Mouse (Mus musculus): ENCODE data around the gene Mark4.

Mark4 gene

DNA sequence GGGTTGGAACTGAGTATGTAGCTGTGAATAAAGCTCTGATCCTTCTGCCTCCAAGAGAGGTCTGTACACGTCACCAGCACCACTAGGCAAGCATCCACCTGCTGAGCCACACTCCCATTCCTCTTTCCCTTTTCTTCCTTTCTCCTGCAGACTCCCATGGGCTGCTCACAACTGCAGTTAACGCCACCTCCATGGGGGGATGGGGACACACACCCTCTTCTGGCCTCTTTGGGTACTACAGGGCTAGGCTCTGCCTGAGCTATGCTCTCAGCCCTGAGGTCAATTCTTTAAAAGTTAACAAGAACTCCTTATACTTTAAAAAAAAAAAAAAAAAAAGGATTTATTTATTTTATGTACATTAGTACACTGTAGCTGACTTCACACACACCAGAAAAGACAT, 26.1 kb downstream of the Mark4 start:
- DNase-seq = no peak

GRCm38 (mm10) chr7:19430402-19430801, 28.2 kb downstream of the Mark4 start:
- DNase-seq = no peak

GRCm38 (mm10) chr7:19429726-19430125, 28.9 kb downstream of the Mark4 start:
- DNase-seq = no peak

DNA sequence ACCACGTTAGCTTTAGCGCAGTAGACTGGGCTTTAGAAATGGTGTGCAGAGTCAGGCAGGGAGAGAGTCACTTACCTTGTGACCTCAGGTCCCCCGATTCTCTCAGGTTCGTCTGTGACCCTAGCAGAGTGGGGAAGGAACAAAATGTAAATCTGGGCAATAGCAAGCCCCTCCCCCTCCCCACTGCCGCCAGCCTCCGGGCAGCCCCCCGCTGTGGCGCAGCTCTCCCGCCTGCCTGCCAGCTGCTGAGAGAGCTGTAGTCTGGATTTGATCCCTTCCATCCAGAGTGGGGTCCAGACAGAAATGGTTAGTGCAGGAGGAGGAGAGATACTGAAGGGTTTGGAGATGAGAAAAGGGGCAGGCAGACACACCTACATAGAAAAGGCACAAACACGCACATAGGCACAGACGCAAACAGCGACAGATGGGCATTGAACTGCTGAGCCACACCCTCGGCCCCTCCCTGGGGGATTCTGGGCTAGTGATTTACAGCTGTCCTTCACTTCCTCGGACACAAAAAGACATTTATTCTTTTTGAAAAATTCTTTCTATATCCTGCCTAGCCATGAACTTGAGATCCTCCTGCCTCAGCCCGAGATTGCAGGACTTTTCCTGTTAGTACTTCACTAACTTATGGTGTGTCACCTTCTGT, 30.5 kb downstream of the Mark4 start:
- no peak for DNase-seq

- DNase-seq = no peak
Measured at GRCm38 (mm10) chr7:19426888-19427287, 31.7 kb downstream of the Mark4 start.

DNA sequence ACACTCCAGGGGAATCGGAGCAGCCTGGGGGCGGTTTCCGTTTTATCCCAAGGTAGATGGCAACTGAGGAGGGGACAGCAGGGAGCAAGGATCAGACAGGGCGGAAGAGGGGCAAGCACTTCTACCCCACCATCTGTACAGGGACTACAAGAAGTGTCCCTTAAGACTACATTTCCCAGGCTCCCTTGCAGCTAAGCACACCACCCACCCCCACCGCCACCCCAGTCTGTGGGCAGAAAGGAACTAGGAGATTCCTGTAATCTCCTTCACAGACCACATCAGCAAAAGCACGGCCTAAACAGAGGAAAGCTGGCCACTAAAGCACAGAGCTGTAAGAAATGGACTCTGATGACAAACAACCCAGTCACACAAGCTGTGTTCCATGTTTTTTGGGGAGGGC, 32.3 kb downstream of the Mark4 start:
- DNase-seq = no peak

DNA sequence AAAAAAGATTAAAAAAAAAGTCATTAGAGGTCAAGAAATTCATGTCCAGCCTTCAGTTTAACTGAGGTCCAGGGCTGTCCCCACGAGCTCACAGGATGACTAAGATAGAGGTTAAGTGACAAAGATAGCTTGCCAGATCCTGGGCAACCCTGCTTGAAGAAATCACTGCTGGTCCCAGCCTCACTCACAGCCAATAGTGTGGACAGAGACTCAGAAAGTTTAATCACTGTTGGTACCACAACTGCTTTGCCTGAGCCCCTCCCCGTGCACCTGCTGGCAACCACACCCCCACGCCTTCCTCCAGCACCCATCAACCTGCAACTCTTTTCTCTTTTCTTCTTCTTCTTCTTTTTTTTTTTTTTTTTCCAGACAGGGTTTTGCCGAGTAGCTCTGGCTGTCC, 34.6 kb downstream of the Mark4 start:
- DNase-seq = no peak

DNA sequence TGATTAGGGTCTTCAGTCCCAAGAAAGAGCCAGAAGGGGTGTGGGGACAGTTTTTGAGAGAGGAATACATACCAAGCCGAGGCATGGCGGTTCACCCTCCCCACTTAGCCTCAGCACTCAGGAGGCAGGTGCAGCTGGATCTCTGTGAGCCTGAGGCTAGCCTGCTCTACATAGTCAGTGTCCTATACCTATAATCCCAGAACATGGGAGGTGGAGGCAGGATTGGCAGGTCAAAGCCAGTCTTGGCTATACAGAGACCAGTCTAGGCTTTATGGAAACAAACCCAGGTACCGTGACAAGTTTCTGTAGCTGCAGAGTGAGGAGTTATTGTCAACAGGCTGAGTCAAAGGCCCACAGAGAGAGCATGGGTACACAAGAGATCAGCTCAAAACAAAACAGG, 35.5 kb downstream of the Mark4 start:
- no peak for DNase-seq

DNA sequence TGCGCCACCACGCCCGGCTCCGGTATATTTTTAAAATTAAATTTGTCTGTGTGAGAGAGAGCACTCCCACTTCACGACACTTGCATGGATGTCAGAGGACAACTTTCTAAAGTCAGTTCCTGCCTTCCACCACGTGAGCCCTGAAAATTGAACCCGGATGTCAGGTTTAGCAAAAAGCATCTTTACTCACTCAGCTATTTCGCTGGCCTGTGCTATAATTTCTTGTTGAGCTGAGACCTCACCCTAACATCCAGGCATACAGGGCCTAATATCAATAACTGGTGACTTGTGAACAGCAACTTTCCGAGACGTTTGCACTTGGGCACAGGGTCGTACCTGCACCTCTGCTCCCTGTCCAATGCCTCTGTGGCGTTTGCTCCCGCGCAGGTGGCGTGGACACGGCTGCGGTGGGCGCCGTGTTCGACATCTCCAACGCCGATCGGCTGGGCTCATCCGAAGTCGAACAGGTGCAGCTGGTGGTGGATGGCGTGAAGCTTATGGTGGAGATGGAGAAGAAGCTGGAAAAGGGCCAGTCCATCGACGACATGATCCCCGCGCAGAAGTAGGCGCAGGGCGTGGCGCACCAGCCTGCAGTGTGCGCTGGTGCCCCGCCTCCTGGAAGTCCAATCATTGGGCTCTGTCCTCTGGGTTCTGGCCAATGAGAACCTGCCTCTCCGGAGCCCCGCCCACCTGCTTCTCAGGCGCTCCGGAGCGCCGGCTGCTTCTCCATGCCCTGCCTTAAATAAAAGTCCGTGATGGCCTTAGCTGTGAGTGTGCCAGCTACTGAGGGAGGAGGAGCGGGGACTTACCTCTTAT, 37.6 kb downstream of the Mark4 start:
- peak; percentile 82 to 89 for DNase-seq

DNA sequence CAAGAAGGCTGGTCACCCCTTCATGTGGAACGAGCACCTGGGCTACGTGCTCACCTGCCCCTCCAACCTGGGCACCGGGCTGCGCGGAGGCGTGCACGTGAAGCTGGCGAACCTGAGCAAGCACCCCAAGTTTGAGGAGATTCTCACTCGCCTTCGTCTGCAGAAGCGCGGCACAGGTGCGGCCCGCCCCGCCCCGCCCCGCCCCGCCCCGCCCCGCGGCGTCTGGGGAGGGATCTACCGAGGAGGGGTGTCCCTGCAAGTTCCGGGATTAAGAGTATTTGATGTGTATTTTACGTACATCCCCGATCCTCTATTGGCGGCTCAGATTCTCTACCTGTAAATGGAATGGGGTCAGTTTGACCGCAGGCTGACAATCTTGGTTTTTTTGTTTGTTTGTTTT, 38.5 kb downstream of the Mark4 start:
- no peak for DNase-seq

- DNase-seq = no peak
Measured at GRCm38 (mm10) chr7:19416590-19416989, 42.0 kb downstream of the Mark4 start.

GRCm38 (mm10) chr7:19413525-19413924, 45.1 kb downstream of the Mark4 start:
- no peak for DNase-seq

DNA sequence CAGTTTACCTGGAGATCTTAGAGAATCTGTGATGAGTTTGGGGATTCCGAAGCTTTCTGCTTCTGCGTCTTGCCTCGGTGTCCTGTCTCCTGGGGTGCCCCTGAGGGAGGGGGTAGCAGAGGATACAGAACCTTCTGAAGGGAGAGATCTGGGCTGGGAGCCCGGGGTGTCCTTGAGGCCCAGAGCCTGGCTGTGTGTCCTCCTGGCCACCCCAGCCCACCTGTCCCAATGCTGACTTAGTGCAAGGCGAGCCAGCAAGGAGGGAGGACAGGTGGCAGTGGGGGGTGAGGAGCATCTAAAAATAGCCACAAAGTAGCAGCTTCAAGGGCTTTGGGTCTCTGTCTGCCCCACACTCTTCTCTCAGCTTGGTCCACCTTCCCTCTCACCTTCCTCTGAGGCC, 46.8 kb downstream of the Mark4 start:
- DNase-seq = no peak

DNA sequence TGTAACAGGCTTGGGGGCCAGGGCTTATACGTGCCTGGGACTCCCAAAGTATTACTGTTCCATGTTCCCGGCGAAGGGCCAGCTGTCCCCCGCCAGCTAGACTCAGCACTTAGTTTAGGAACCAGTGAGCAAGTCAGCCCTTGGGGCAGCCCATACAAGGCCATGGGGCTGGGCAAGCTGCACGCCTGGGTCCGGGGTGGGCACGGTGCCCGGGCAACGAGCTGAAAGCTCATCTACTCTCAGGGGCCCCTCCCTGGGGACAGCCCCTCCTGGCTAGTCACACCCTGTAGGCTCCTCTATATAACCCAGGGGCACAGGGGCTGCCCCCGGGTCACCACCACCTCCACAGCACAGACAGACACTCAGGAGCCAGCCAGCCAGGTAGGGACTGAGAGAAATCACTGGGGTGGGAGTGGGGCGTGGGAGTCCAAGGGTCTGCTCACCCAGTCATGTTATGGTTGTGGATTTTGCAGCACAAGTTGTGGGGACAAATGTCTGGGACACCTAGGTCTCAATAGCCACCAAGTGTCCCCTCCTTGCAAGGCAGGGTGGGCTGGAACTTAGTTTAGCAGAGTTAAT, 47.8 kb downstream of the Mark4 start:
- no peak for DNase-seq

- DNase-seq = no peak
Measured at GRCm38 (mm10) chr7:19409753-19410152, 48.9 kb downstream of the Mark4 start.

DNA sequence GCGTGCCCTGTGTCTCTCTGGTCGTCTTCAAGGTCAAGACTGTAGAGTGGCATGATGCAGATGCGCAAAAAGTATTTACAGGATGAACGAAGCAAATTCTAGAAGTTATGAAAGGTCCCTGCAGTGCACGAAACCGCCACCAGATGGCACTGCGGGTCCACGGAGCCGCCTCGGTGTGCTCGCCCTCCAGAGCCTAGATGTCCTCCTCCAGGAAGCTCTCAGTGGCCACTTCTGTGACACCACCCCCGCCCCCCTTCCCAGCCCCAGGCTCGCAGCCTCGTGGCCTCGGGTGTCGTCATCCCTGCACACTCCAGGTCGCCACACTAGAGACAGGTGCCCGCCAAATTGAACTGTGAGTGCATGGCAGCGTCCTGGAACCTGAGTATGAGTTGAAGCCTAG, 53.2 kb downstream of the Mark4 start:
- DNase-seq = peak; percentile 79 to 86

GRCm38 (mm10) chr7:19404476-19404875, 54.1 kb downstream of the Mark4 start, which contains the start of gene Ckm:
Gene Ckm (plus strand): TSS chr7:19404776.
- DNase-seq = no peak

DNA sequence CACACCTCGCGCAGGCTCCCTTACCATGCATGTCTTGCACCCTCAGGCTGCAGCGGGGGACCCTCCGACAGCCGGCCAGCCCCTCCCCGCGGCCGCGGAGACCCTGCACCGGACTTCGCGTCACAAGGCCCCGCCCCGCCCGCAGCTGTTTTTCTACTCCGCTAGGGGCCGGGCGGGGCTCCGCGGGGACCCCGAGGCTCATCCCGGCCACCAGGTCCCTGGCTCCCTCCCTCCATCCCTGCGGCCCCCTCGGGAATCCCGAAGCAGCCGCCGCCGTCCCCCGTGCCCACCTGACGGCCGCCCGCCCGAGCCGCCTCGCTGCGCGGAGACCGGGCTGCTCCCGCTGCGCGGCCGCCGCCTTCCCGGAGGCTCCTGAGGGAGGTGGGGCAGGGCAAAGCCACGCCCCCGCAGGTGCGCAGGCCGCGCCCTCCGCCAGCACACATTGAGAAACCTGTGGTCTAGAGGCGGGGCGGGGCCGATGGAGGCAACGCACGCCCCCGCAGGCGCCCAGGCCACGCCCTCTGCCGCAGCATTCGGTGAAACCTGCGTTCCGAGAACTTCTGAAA, 54.8 kb downstream of the Mark4 start, which contains the start of gene Klc3:
Gene Klc3 (minus strand): TSS at position 374 of the 566 bp plus-strand sequence.
- DNase-seq = peak; percentile 91 to 94

GRCm38 (mm10) chr7:19402535-19403112, 56.0 kb downstream of the Mark4 start:
- DNase-seq = no peak

DNA sequence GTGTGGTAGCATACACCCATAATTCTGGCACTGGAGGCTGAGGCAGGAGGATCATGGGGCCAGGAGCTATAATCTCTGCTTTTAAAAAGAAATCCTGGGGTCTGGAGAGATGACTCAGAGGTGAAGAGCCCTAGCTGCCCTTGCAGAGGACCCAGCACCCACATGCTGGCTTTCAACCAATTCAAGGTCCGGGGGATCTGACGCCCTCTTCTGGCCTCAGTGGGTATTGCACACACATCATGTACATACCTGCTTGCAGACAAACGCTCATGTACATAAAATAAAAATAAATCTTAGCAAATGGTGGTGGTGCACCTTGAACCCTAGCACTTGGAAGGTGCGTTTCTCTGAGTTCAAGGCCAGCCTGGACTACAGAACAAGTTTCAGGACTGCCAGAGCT, 57.7 kb downstream of the Mark4 start:
- DNase-seq = no peak

- peak; percentile 73 to 80 for DNase-seq
Measured at GRCm38 (mm10) chr7:19399496-19400280, 58.9 kb downstream of the Mark4 start.

GRCm38 (mm10) chr7:19394484-19394883, 64.1 kb downstream of the Mark4 start:
- no peak for DNase-seq
